Comparison of ENCODE assay signal across 13 mouse cellular contexts in genomic region chr10:13259251-13259650, GRCm38 (mm10).
"Had no signal": no experiment of that assay in that cellular context is flagged by ENCODE, and none has a peak within 500 bp of the region (broad histone marks: within the 10 kb centered on the region; RNA-seq: fewer than 3 reads in every experiment).

No protein-coding gene starts in this region.

- H3K9me3 ChIP-seq: limb, embryonic 12.5 days; liver, embryonic 13.5 days; midbrain, embryonic 12.5 days had no signal

- H3K4me2 ChIP-seq: limb, embryonic 12.5 days; liver, embryonic 13.5 days; midbrain, embryonic 12.5 days had no signal

- H3K27ac ChIP-seq: kidney, postnatal 0 days; layer of hippocampus, adult 2 months; limb, embryonic 12.5 days; liver, embryonic 13.5 days; midbrain, embryonic 12.5 days had no signal

- DNase-seq: kidney, adult 8-10 months; kidney, postnatal 36 days; liver; liver, embryonic 13.5 days; liver, postnatal 0 days; right cerebral cortex, postnatal 14 days; thymus, adult 2 months; thymus, postnatal 25 days had no signal

- H3K9ac ChIP-seq: limb, embryonic 12.5 days; liver, embryonic 13.5 days; liver, postnatal 0 days; midbrain, embryonic 12.5 days had no signal

- ATAC-seq: liver, postnatal 0 days; midbrain, embryonic 16.5 days had no signal

- H3K27me3 ChIP-seq: limb, embryonic 12.5 days; liver, embryonic 13.5 days; midbrain, embryonic 12.5 days had no signal

- H3K4me3 ChIP-seq: layer of hippocampus, adult 2 months; limb, embryonic 12.5 days; liver, embryonic 13.5 days; midbrain, embryonic 12.5 days had no signal

- H3K4me1 ChIP-seq: limb, embryonic 12.5 days; liver, embryonic 13.5 days; midbrain, embryonic 12.5 days had no signal

- H3K36me3 ChIP-seq: liver, embryonic 13.5 days; midbrain, embryonic 12.5 days had no signal
